Mouse (Mus musculus): ENCODE measurements at regions not wholly inside any gene's neighbourhood (a gene's known extent, or its start where the extent isn't known, plus 50 kb on each side); places are given as distances from the start of the nearest gene placed in this dataset.

DNA sequence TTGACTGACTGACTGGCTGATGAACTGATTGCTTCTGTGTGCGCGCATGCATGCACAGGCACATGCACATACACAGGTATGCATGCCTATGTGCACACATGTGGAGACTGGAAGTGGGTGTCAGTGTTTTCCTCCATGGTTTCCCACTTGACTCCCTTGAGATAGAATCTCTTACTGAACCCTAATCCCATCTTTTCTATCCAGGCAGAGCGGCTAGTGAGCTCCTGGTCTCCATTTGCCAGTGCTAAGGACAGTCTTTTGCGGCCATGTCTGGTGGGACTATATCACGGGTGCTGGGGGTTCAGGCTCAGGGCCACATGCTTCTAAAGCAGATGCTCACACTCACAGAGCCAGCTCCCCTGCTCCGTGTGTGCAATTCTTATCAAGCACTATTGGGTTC, 133.0 kb upstream of the Bcl6 start:
- no peak for TF ChIP-seq CTCF (IDR thresholded peaks at IDR 0.05; ENCODE audit: borderline replicate concordance, insufficient read depth, low read depth, low read length)
- no peak for TF ChIP-seq POLR2A (IDR thresholded peaks at IDR 0.05; ENCODE audit: borderline replicate concordance, insufficient read depth, low read length)

Data from cerebellum, adult 2 months (tissue).